Mouse (Mus musculus) MEL (cell line): ENCODE results near the gene Ncapg. TPM values are rescaled to one million over a fixed set of nuclear protein-coding genes. Genes with fewer than 3 reads are reported as not detected.

Experiments
- DNase-seq: peaks from one replicate; pipeline ENCODE4 v3.0.0; 2011; ENCODE audit warnings: low read depth, low spot score
- H3K27ac ChIP-seq: 2 replicates; pipeline ENCODE4 v1.5.1; 2012; ENCODE audit warnings: low read depth, mild to moderate bottlenecking, control low read depth, low read length, moderate library complexity; ENCODE audit not compliant: control insufficient read depth
- H3K27me3 ChIP-seq, 2 experiments: fragments of 150-350 bp in 1 of 2; sonication (generic) in 1 of 2; 2 replicates each; pipeline ENCODE4 v1.6.1; 2012; ENCODE audit warnings: low read length in 2 of 2, mild to moderate bottlenecking in 2 of 2, improper control_type of control experiment in 1 of 2, moderate library complexity in 1 of 2; ENCODE audit not compliant: insufficient read depth in 2 of 2, control insufficient read depth in 1 of 2
- H3K36me3 ChIP-seq, 2 experiments: 2 replicates each; pipeline ENCODE4 v1.6.1; 2012 to 2014; ENCODE audit warnings: low read length in 2 of 2, improper control_type of control experiment in 1 of 2, inconsistent platforms in 1 of 2, mild to moderate bottlenecking in 1 of 2; ENCODE audit not compliant: insufficient read depth in 2 of 2, control insufficient read depth in 1 of 2
- H3K4me1 ChIP-seq, 2 experiments: fragments of 150-350 bp in 1 of 2; sonication (generic) in 1 of 2; 2 replicates each; pipeline ENCODE4 v1.6.1; 2012; ENCODE audit warnings: low read length in 2 of 2, improper control_type of control experiment in 1 of 2, mild to moderate bottlenecking in 1 of 2; ENCODE audit not compliant: insufficient read depth in 2 of 2, control insufficient read depth in 1 of 2
- H3K4me3 ChIP-seq, 2 experiments: fragments of 150-350 bp in 1 of 2; sonication (generic) in 1 of 2; 2 replicates each; pipeline ENCODE4 v1.5.1; 2012; ENCODE audit warnings: low read depth in 2 of 2, low read length in 2 of 2, mild to moderate bottlenecking in 2 of 2, moderate library complexity in 2 of 2, control low read depth in 1 of 2, improper control_type of control experiment in 1 of 2; ENCODE audit not compliant: control insufficient read depth in 1 of 2, insufficient read depth in 1 of 2
- H3K79me2 ChIP-seq: 2 replicates; pipeline ENCODE4 v1.6.1; 2012; ENCODE audit warnings: mild to moderate bottlenecking, low read length, moderate library complexity; ENCODE audit not compliant: control insufficient read depth, poor library complexity, insufficient read depth
- H3K9ac ChIP-seq: 2 replicates; pipeline ENCODE4 v1.6.1; 2012; ENCODE audit warnings: low read depth, mild to moderate bottlenecking, control low read depth, low read length, moderate library complexity; ENCODE audit not compliant: control insufficient read depth, poor library complexity, severe bottlenecking
- H3K9me3 ChIP-seq: fragments of 150-350 bp; sonication (generic); replicated peaks from 2 replicates; pipeline ENCODE4 v1.6.1; 2012; ENCODE audit warnings: mild to moderate bottlenecking, low read length, improper control_type of control experiment, moderate library complexity; ENCODE audit not compliant: insufficient read depth
- CHD1 ChIP-seq: IDR thresholded peaks from 2 replicates; pipeline ENCODE4 v1.6.1; 2012; ENCODE audit warnings: low read depth, mild to moderate bottlenecking, inconsistent platforms, low read length, improper control_type of control experiment
- CHD2 ChIP-seq: IDR thresholded peaks from 2 replicates; pipeline ENCODE4 v1.6.1; 2011; ENCODE audit warnings: low read length, improper control_type of control experiment
- E2F4 ChIP-seq: IDR thresholded peaks from 2 replicates; pipeline ENCODE4 v1.6.1; 2011; ENCODE audit warnings: low read depth, low read length, improper control_type of control experiment, borderline replicate concordance
- EP300 ChIP-seq, 2 experiments: IDR thresholded peaks; 2 replicates each; pipeline ENCODE4 v1.6.1; 2011; ENCODE audit warnings: improper control_type of control experiment in 2 of 2, low read length in 2 of 2, low read depth in 1 of 2, mild to moderate bottlenecking in 1 of 2
- ETS1 ChIP-seq: IDR thresholded peaks from 2 replicates; pipeline ENCODE4 v1.6.1; 2012; ENCODE audit warnings: low read depth, mild to moderate bottlenecking, inconsistent platforms, low read length, improper control_type of control experiment, moderate library complexity
- HCFC1 ChIP-seq: IDR thresholded peaks from 2 replicates; pipeline ENCODE4 v1.6.1; 2012; ENCODE audit warnings: low read depth, mild to moderate bottlenecking, inconsistent platforms, low read length, improper control_type of control experiment, moderate library complexity
- KAT2A ChIP-seq: conservative IDR thresholded peaks from 2 replicates; pipeline ENCODE4 v1.6.1; 2012; ENCODE audit warnings: low read depth, low read length, improper control_type of control experiment, inconsistent platforms
- MAFK ChIP-seq: IDR thresholded peaks from 2 replicates; pipeline ENCODE4 v1.6.1; 2011; ENCODE audit warnings: low read depth, mild to moderate bottlenecking, low read length, improper control_type of control experiment, borderline replicate concordance
- MXI1 ChIP-seq: IDR thresholded peaks from 2 replicates; pipeline ENCODE4 v1.6.1; 2011; ENCODE audit warnings: mild to moderate bottlenecking, low read depth, low read length, improper control_type of control experiment
- MYC ChIP-seq: IDR thresholded peaks from 2 replicates; pipeline ENCODE4 v1.6.1; 2011; ENCODE audit warnings: low read depth, mild to moderate bottlenecking, low read length, improper control_type of control experiment, moderate library complexity
- NELFE ChIP-seq: IDR thresholded peaks from 2 replicates; pipeline ENCODE4 v1.6.1; 2011; ENCODE audit warnings: low read depth, low read length, improper control_type of control experiment
- POLR2A ChIP-seq, 2 experiments: IDR thresholded peaks; 2 replicates each; pipeline ENCODE4 v1.6.1; 2011 to 2012; ENCODE audit warnings: low read length in 2 of 2, mild to moderate bottlenecking in 2 of 2, control low read depth in 1 of 2, improper control_type of control experiment in 1 of 2, low read depth in 1 of 2, moderate library complexity in 1 of 2; ENCODE audit not compliant: control insufficient read depth in 1 of 2, insufficient read depth in 1 of 2, poor library complexity in 1 of 2
- RCOR1 ChIP-seq: IDR thresholded peaks from 2 replicates; pipeline ENCODE4 v1.6.1; 2012; ENCODE audit warnings: low read depth, mild to moderate bottlenecking, inconsistent platforms, low read length, improper control_type of control experiment
- TBP ChIP-seq: IDR thresholded peaks from 2 replicates; pipeline ENCODE4 v1.8.0; 2011; ENCODE audit warnings: low read depth, low read length, improper control_type of control experiment
- TCF12 ChIP-seq: IDR thresholded peaks from 2 replicates; pipeline ENCODE4 v1.6.1; 2014; ENCODE audit warnings: low read depth, mild to moderate bottlenecking, inconsistent platforms, low read length, improper control_type of control experiment, moderate library complexity
- USF1 ChIP-seq: IDR thresholded peaks from 2 replicates; pipeline ENCODE4 v1.6.1; 2014; ENCODE audit warnings: low read depth, mild to moderate bottlenecking, inconsistent platforms, low read length, improper control_type of control experiment, moderate library complexity
- ZMIZ1 ChIP-seq: IDR thresholded peaks from 2 replicates; pipeline ENCODE4 v1.6.1; 2012; ENCODE audit warnings: low read depth, mild to moderate bottlenecking, inconsistent platforms, low read length, improper control_type of control experiment, moderate library complexity
- ZNF384 ChIP-seq: IDR thresholded peaks from 2 replicates; pipeline ENCODE4 v1.6.1; 2012; ENCODE audit warnings: low read depth, mild to moderate bottlenecking, inconsistent platforms, low read length, improper control_type of control experiment
- polyA plus RNA-seq, 2 experiments: library from polyadenylated mRNA; stranded (reverse) in 1 of 2; unstranded in 1 of 2; fragments of >175 nt in 1 of 2; fragments of >200 nt in 1 of 2; gene quantifications; 2 replicates each; pipeline versions ENCODE4 v1.2.1 to v1.2.4; 2012; ENCODE audit warnings: low replicate concordance in 2 of 2, low read depth in 1 of 2; ENCODE audit not compliant: insufficient read length in 2 of 2, insufficient read depth in 1 of 2, missing spikeins in 1 of 2
- total RNA-seq: library from RNA; depleted of rRNA; stranded (reverse); fragments of 300-350 nt; gene quantifications from 2 replicates; pipeline ENCODE4 v1.2.3, GENCODE M21; 2012

Ncapg gene
- total and polyA plus RNA-seq, 3 experiments, result 39.2 to 58.2 (median 52.6) TPM

- H3K79me2 ChIP-seq, result peaks cover 17% of the 10 kb centered on the region
- peak; percentile 70 for DNase-seq
- no peak for TF ChIP-seq USF1
- no peak for TF ChIP-seq POLR2A (IDR thresholded peaks at IDR 0.05; ENCODE audit: control insufficient read depth in 1 of 2, insufficient read depth in 1 of 2, low read depth in 1 of 2, low read length in 2 of 2, poor library complexity in 1 of 2)
- TF ChIP-seq TCF12, result no peak
- 0 out of 2 replicates have a peak, but pooled peaks have one; percentile 72 for TF ChIP-seq CHD1
- no peak for TF ChIP-seq MXI1
- TF ChIP-seq KAT2A, result no peak
- TF ChIP-seq, all 39 proteins: peak for 1
Measured at GRCm38 (mm10) chr5:45668831-45669230, 888 bp upstream of the Ncapg start.

GRCm38 (mm10) chr5:45669234-45669597 lies 503 bp upstream of the Ncapg start:
- Histone ChIP-seq H3K4me1 (peaks cover 0 to 6% of the 10 kb centered on the region in 2 experiments; a peak in 2 of 4 replicates), H3K9me3 (no peaks in the 10 kb centered on the region), H3K27ac (peak overlapping the region; percentile 74), H3K36me3 (peaks cover 2 to 14% of the 10 kb centered on the region in 2 experiments; a peak in 3 of 4 replicates), H3K27me3 (no peaks in the 10 kb centered on the region), H3K4me3 (peak overlapping the region; percentile 65 to 88), H3K79me2 (peaks cover 17% of the 10 kb centered on the region), H3K9ac (peak overlapping the region; percentile 90)
- TF ChIP-seq EP300 (IDR thresholded peaks at IDR 0.05; ENCODE audit: low read depth in 1 of 2, low read length in 2 of 2), result no peak
- TF ChIP-seq RCOR1, result no peak
- peak; percentile 35; the same call in 1 of the 2 replicates for TF ChIP-seq MXI1
- TF ChIP-seq TBP, result no peak
- 0 out of 2 replicates have a peak, but pooled peaks have one; percentile 18 for TF ChIP-seq MYC
- no peak for TF ChIP-seq ZNF384
- no peak for DNase-seq

More at GRCm38 (mm10) chr5:45668831-45669230, 888 bp upstream of the Ncapg start:
- Histone ChIP-seq H3K27me3 (peaks cover 0 to under 1% of the 10 kb centered on the region in 2 experiments; a peak in 1 of 4 replicates), H3K4me3 (peak overlapping the region; percentile 65 to 88), H3K36me3 (peaks cover 0 to 14% of the 10 kb centered on the region in 2 experiments; a peak in 3 of 4 replicates), H3K9ac (peak overlapping the region; percentile 90), H3K4me1 (peaks cover 0 to 6% of the 10 kb centered on the region in 2 experiments; a peak in 2 of 4 replicates), H3K9me3 (no peaks in the 10 kb centered on the region), H3K27ac (peak overlapping the region; percentile 74)

GRCm38 (mm10) chr5:45670280-45670670 lies 556 bp downstream of the Ncapg start:
- TF ChIP-seq CHD2 (no peak), NELFE (no peak), HCFC1 (no peak), E2F4 (no peak), ZMIZ1 (no peak), ETS1 (no peak), MAFK (no peak)
- H3K79me2 ChIP-seq, result peaks cover 17% of the 10 kb centered on the region
- peaks cover 0 to 6% of the 10 kb centered on the region in 2 experiments; a peak in 2 of 4 replicates for H3K4me1 ChIP-seq
- H3K36me3 ChIP-seq, result peaks cover 7 to 14% of the 10 kb centered on the region in 2 experiments
- H3K27me3 ChIP-seq, result no peaks in the 10 kb centered on the region
- no peaks in the 10 kb centered on the region for H3K9me3 ChIP-seq
- peak overlapping the region; percentile 86 for H3K9ac ChIP-seq
- peak overlapping the region; percentile 77 to 82 for H3K4me3 ChIP-seq
- peak overlapping the region; percentile 81 for H3K27ac ChIP-seq
- no peak for DNase-seq
